Mouse (Mus musculus) bone marrow macrophage, adult 2 months (primary cell): ENCODE data around the gene Dalrd3. TPM values are rescaled to one million over a fixed set of nuclear protein-coding genes. Genes with fewer than 3 reads are reported as not detected.

ENCODE experiments used
- H3K27ac ChIP-seq: 2 replicates; pipeline ENCODE4 v1.5.1; 2012; ENCODE audit warnings: low read depth, low read length; ENCODE audit not compliant: insufficient read depth
- H3K4me1 ChIP-seq: 2 replicates; pipeline ENCODE4 v1.6.1; 2012; ENCODE audit warnings: low read length; ENCODE audit not compliant: control insufficient read depth, insufficient read depth
- H3K4me3 ChIP-seq: 2 replicates; pipeline ENCODE4 v1.5.1; 2012; ENCODE audit warnings: mild to moderate bottlenecking, low read length, moderate library complexity; ENCODE audit not compliant: insufficient read depth
- CTCF ChIP-seq: IDR thresholded peaks from 2 replicates; pipeline ENCODE4 v1.5.1; 2012; ENCODE audit warnings: low read depth, mild to moderate bottlenecking, low read length, moderate library complexity
- POLR2A ChIP-seq: IDR thresholded peaks from 2 replicates; pipeline ENCODE4 v1.6.1; 2012; ENCODE audit warnings: mild to moderate bottlenecking, low read depth, low read length, borderline replicate concordance
- polyA plus RNA-seq: library from polyadenylated mRNA; stranded (reverse); fragments of >200 nt; gene quantifications from 2 replicates; pipeline ENCODE4 v1.2.4, GENCODE M21; 2012; ENCODE audit not compliant: missing spikeins, insufficient read depth, insufficient read length

The Dalrd3 gene
- polyA plus RNA-seq, 1 experiment, result 44.7 TPM

GRCm38 (mm10) chr9:108560227-108560841 is 9.4 kb upstream of the Dalrd3 start, which contains the start of gene Impdh2:
Impdh2 (plus strand) TSS chr9:108560286.
- peaks cover 24% of the 10 kb centered on the region for H3K4me1 ChIP-seq
- peak within 1 kb of the TSS; percentile 39; the same call in 1 of the 2 replicates for H3K27ac ChIP-seq
- H3K4me3 ChIP-seq, result peak within 1 kb of the TSS; percentile 74
- no peak for TF ChIP-seq CTCF
- 0 out of 2 replicates have a peak, but pooled peaks have one; percentile 69 for TF ChIP-seq POLR2A

GRCm38 (mm10) chr9:108563671-108564070 is 6.0 kb upstream of the Dalrd3 start:
- Histone ChIP-seq H3K4me3 (no peak overlapping the region), H3K4me1 (peaks cover 19% of the 10 kb centered on the region), H3K27ac (no peak overlapping the region)
- TF ChIP-seq CTCF (no peak), POLR2A (no peak)

GRCm38 (mm10) chr9:108564131-108564530 is 5.6 kb upstream of the Dalrd3 start:
- Histone ChIP-seq H3K4me3 (no peak overlapping the region), H3K27ac (no peak overlapping the region), H3K4me1 (peaks cover 22% of the 10 kb centered on the region)
- TF ChIP-seq POLR2A (no peak), CTCF (no peak)

- H3K4me1 ChIP-seq, result peaks cover 22% of the 10 kb centered on the region
- H3K4me3 ChIP-seq, result peak overlapping the region; percentile 86
- H3K27ac ChIP-seq, result peak overlapping the region; percentile 66
- TF ChIP-seq POLR2A (no peak), CTCF (no peak)
These were observed 3.5 kb upstream of the Dalrd3 start for GRCm38 (mm10) chr9:108565881-108566814.

GRCm38 (mm10) chr9:108566815-108567776 is 2.6 kb upstream of the Dalrd3 start, which contains the start of gene Ndufaf3:
Ndufaf3 (minus strand) TSS chr9:108567434.
- peaks cover 12% of the 10 kb centered on the region for H3K4me1 ChIP-seq
- TF ChIP-seq POLR2A, result peak; percentile 97
- no peak; the same call in 1 of the 2 replicates for TF ChIP-seq CTCF
- peak within 1 kb of the TSS; percentile 86 for H3K4me3 ChIP-seq
- H3K27ac ChIP-seq, result peak within 1 kb of the TSS; percentile 88

GRCm38 (mm10) chr9:108567931-108568419 is 1.7 kb upstream of the Dalrd3 start:
- TF ChIP-seq POLR2A (no peak), CTCF (no peak)
- Histone ChIP-seq H3K27ac (peak overlapping the region; percentile 88), H3K4me1 (peaks cover 10% of the 10 kb centered on the region), H3K4me3 (peak overlapping the region; percentile 86)

- Histone ChIP-seq H3K27ac (peak overlapping the region; percentile 88), H3K4me3 (peak overlapping the region; percentile 86), H3K4me1 (peaks cover 10% of the 10 kb centered on the region)
- TF ChIP-seq POLR2A, result no peak
- no peak for TF ChIP-seq CTCF
These were observed 1.2 kb upstream of the Dalrd3 start for GRCm38 (mm10) chr9:108568511-108568921.

- Histone ChIP-seq H3K4me1 (peaks cover 10% of the 10 kb centered on the region), H3K4me3 (peak overlapping the region; percentile 85), H3K27ac (peak overlapping the region; percentile 27)
These were observed 666 bp downstream of the Dalrd3 start for GRCm38 (mm10) chr9:108570207-108570896.

More at GRCm38 (mm10) chr9:108570207-108570896, 666 bp downstream of the Dalrd3 start:
- TF ChIP-seq POLR2A (0 out of 2 replicates have a peak, but pooled peaks have one; percentile 51), CTCF (peak; percentile 27; the same call in 1 of the 2 replicates)
